Mouse (Mus musculus) embryo, embryonic 11.5 days (tissue): ENCODE measurements around the gene Gm21704.
"Not testable (repeated sequence)": the region's sequence is repeated elsewhere in the genome, so short reads cannot be mapped to it uniquely, and the experiment has no call there.

Experiments
- DNase-seq: peaks from one replicate; pipeline ENCODE4 v3.0.0-alpha.2; 2012; ENCODE audit warnings: low read depth, low spot score

The Gm21704 gene

DNA sequence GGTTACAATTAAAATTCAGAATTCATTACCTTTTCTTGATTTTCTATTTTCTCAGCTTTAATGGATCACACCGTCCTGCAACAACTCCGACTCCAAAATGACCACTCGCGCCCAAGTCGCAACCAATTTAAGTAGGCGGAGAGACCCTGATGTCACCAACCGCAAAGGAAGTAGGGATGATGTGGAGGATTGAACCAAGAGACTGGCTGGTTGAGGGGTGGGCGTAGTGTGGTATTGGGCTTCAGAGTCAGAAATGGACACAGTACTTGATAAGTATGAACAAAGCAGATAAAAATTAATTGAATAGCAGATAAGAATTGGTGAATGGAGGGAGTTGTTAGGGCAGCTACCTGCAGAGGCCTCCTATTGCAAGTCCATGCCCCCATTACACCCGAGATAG is at the start of gene Gm21704, which contains the start of gene Gm21708:
Gm21704 (minus strand) TSS at position 101 of the 400 bp plus-strand sequence.
Gm21708 (minus strand) TSS at position 101 of the 400 bp plus-strand sequence.
- DNase-seq = not testable (repeated sequence)

- DNase-seq = not testable (repeated sequence)
Observed at GRCm38 (mm10) chrY:3345229-3345628, 64.7 kb downstream of the Gm21704 start, which contains the start of gene Gm21693. Gm21693 (minus strand) TSS chrY:3345329.

DNA sequence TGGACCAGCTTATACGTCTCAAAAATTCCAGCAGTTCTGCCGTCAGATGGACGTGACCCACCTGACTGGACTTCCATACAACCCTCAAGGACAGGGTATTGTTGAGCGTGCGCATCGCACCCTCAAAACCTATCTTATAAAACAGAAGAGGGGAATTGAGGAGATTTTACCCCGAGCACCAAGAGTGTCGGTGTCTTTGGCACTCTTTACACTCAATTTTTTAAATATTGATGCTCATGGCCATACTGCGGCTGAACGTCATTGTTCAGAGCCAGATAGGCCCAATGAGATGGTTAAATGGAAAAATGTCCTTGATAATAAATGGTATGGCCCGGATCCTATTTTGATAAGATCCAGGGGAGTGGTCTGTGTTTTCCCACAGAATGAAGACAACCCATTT is 69.3 kb downstream of the Gm21704 start:
- DNase-seq = not testable (repeated sequence)
